Mouse (Mus musculus): ENCODE results near the gene Megf8. TPM values are rescaled to one million over a fixed set of nuclear protein-coding genes. Genes with fewer than 3 reads are reported as not detected.

Gene Megf8
- polyA plus RNA-seq, 1 experiment from 2014 or later = 14.7 TPM

- peaks cover 2% of the 10 kb centered on the region; the same call in 1 of the 2 replicates for H3K36me3 ChIP-seq (ENCODE audit: control insufficient read depth, insufficient read depth, low read length)
- no peak for ATAC-seq (ENCODE audit: insufficient read depth, low FRiP score, low TSS enrichment)
- WGBS = 87% methylated on average over 9 of the region's 9 CpGs
Observed at GRCm38 (mm10) chr7:25384818-25385217, 67.9 kb downstream of the Megf8 start.

GRCm38 (mm10) chr7:25385259-25385658 lies 68.3 kb downstream of the Megf8 start:
- no peak overlapping the region for H3K4me3 ChIP-seq (ENCODE audit: low read depth, low read length)
- no peak overlapping the region for H3K27ac ChIP-seq (ENCODE audit: low read depth, low read length)
- ATAC-seq (ENCODE audit: insufficient read depth, low FRiP score, low TSS enrichment) = no peak
- H3K36me3 ChIP-seq (ENCODE audit: control insufficient read depth, insufficient read depth, low read length) = peaks cover 2% of the 10 kb centered on the region; the same call in 1 of the 2 replicates
- H3K4me2 ChIP-seq (ENCODE audit: low read depth) = no peak overlapping the region
- no peak for DNase-seq (ENCODE audit: low spot score)
- WGBS = 93% methylated on average over 12 of the region's 12 CpGs
- H3K27me3 ChIP-seq (ENCODE audit: control insufficient read depth, insufficient read depth, low read length) = no peaks in the 10 kb centered on the region
- no peak overlapping the region for H3K9ac ChIP-seq (ENCODE audit: low read length)
- H3K4me1 ChIP-seq (ENCODE audit: control insufficient read depth, insufficient read depth, low read length) = no peaks in the 10 kb centered on the region
- no peaks in the 10 kb centered on the region for H3K9me3 ChIP-seq (ENCODE audit: control insufficient read depth, low read length)

More at GRCm38 (mm10) chr7:25384818-25385217, 67.9 kb downstream of the Megf8 start:
- Histone ChIP-seq H3K4me2 (ENCODE audit: low read depth) (no peak overlapping the region), H3K27ac (ENCODE audit: low read depth, low read length) (no peak overlapping the region), H3K4me3 (ENCODE audit: low read depth, low read length) (no peak overlapping the region), H3K4me1 (ENCODE audit: control insufficient read depth, insufficient read depth, low read length) (0 out of 2 replicates have a peak, but pooled peaks cover 1% of the 10 kb centered on the region), H3K9me3 (ENCODE audit: control insufficient read depth, low read length) (no peaks in the 10 kb centered on the region), H3K9ac (ENCODE audit: low read length) (no peak overlapping the region), H3K27me3 (ENCODE audit: control insufficient read depth, insufficient read depth, low read length) (no peaks in the 10 kb centered on the region)
- DNase-seq (ENCODE audit: low spot score) = no peak

- WGBS = 93% methylated on average over 12 of the region's 12 CpGs
- Histone ChIP-seq H3K4me2 (ENCODE audit: low read depth) (no peak overlapping the region), H3K4me1 (ENCODE audit: control insufficient read depth, insufficient read depth, low read length) (no peaks in the 10 kb centered on the region), H3K36me3 (ENCODE audit: control insufficient read depth, insufficient read depth, low read length) (peaks cover 2% of the 10 kb centered on the region; the same call in 1 of the 2 replicates), H3K27ac (ENCODE audit: low read depth, low read length) (no peak overlapping the region), H3K4me3 (ENCODE audit: low read depth, low read length) (no peak overlapping the region), H3K9ac (ENCODE audit: low read length) (no peak overlapping the region), H3K27me3 (ENCODE audit: control insufficient read depth, insufficient read depth, low read length) (no peaks in the 10 kb centered on the region), H3K9me3 (ENCODE audit: control insufficient read depth, low read length) (no peaks in the 10 kb centered on the region)
- DNase-seq (ENCODE audit: low spot score) = no peak
- no peak for ATAC-seq (ENCODE audit: insufficient read depth, low FRiP score, low TSS enrichment)
Observed at GRCm38 (mm10) chr7:25385850-25386555, 69.0 kb downstream of the Megf8 start.

GRCm38 (mm10) chr7:25387811-25388440 lies 71.0 kb downstream of the Megf8 start:
- Histone ChIP-seq H3K9me3 (ENCODE audit: control insufficient read depth, low read length) (no peaks in the 10 kb centered on the region), H3K4me3 (ENCODE audit: low read depth, low read length) (no peak overlapping the region), H3K36me3 (ENCODE audit: control insufficient read depth, insufficient read depth, low read length) (peaks cover 2% of the 10 kb centered on the region; the same call in 1 of the 2 replicates), H3K27ac (ENCODE audit: low read depth, low read length) (no peak overlapping the region), H3K4me2 (ENCODE audit: low read depth) (no peak overlapping the region), H3K9ac (ENCODE audit: low read length) (no peak overlapping the region), H3K4me1 (ENCODE audit: control insufficient read depth, insufficient read depth, low read length) (no peaks in the 10 kb centered on the region), H3K27me3 (ENCODE audit: control insufficient read depth, insufficient read depth, low read length) (no peaks in the 10 kb centered on the region)
- 94% methylated on average over 18 of the region's 18 CpGs for WGBS
- DNase-seq (ENCODE audit: low spot score) = no peak
- ATAC-seq (ENCODE audit: insufficient read depth, low FRiP score, low TSS enrichment) = no peak

GRCm38 (mm10) chr7:25388916-25389315 lies 72.0 kb downstream of the Megf8 start:
- Histone ChIP-seq H3K9ac (ENCODE audit: low read length) (no peak overlapping the region), H3K4me3 (ENCODE audit: low read depth, low read length) (no peak overlapping the region), H3K4me2 (ENCODE audit: low read depth) (no peak overlapping the region), H3K36me3 (ENCODE audit: control insufficient read depth, insufficient read depth, low read length) (peaks cover 2% of the 10 kb centered on the region; the same call in 1 of the 2 replicates), H3K4me1 (ENCODE audit: control insufficient read depth, insufficient read depth, low read length) (peaks cover under 1% of the 10 kb centered on the region; the same call in 1 of the 2 replicates), H3K9me3 (ENCODE audit: control insufficient read depth, low read length) (no peaks in the 10 kb centered on the region), H3K27me3 (ENCODE audit: control insufficient read depth, insufficient read depth, low read length) (no peaks in the 10 kb centered on the region), H3K27ac (ENCODE audit: low read depth, low read length) (no peak overlapping the region)
- 85% methylated on average over 7 of the region's 7 CpGs for WGBS
- DNase-seq (ENCODE audit: low spot score) = no peak
- no peak for ATAC-seq (ENCODE audit: insufficient read depth, low FRiP score, low TSS enrichment)

GRCm38 (mm10) chr7:25390054-25390770 lies 73.2 kb downstream of the Megf8 start:
- DNase-seq (ENCODE audit: low spot score) = no peak
- ATAC-seq (ENCODE audit: insufficient read depth, low FRiP score, low TSS enrichment) = no peak
- Histone ChIP-seq H3K9ac (ENCODE audit: low read length) (no peak overlapping the region), H3K36me3 (ENCODE audit: control insufficient read depth, insufficient read depth, low read length) (peaks cover 2% of the 10 kb centered on the region; the same call in 1 of the 2 replicates), H3K27me3 (ENCODE audit: control insufficient read depth, insufficient read depth, low read length) (no peaks in the 10 kb centered on the region), H3K4me3 (ENCODE audit: low read depth, low read length) (no peak overlapping the region), H3K4me1 (ENCODE audit: control insufficient read depth, insufficient read depth, low read length) (peaks cover 10% of the 10 kb centered on the region), H3K9me3 (ENCODE audit: control insufficient read depth, low read length) (no peaks in the 10 kb centered on the region), H3K27ac (ENCODE audit: low read depth, low read length) (no peak overlapping the region), H3K4me2 (ENCODE audit: low read depth) (no peak overlapping the region)
- whole genome bisulfite sequencing = 49% methylated on average over 8 of the region's 8 CpGs

- Histone ChIP-seq H3K27me3 (ENCODE audit: control insufficient read depth, insufficient read depth, low read length) (no peaks in the 10 kb centered on the region), H3K4me3 (ENCODE audit: low read depth, low read length) (no peak overlapping the region), H3K9me3 (ENCODE audit: control insufficient read depth, low read length) (no peaks in the 10 kb centered on the region), H3K4me1 (ENCODE audit: control insufficient read depth, insufficient read depth, low read length) (peaks cover 10% of the 10 kb centered on the region), H3K4me2 (ENCODE audit: low read depth) (no peak overlapping the region), H3K36me3 (ENCODE audit: control insufficient read depth, insufficient read depth, low read length) (peaks cover 2% of the 10 kb centered on the region; the same call in 1 of the 2 replicates), H3K27ac (ENCODE audit: low read depth, low read length) (no peak overlapping the region), H3K9ac (ENCODE audit: low read length) (no peak overlapping the region)
- DNase-seq (ENCODE audit: low spot score) (no peak), ATAC-seq (ENCODE audit: insufficient read depth, low FRiP score, low TSS enrichment) (no peak)
- WGBS = 54% methylated on average over 2 of the region's 2 CpGs
Observed at GRCm38 (mm10) chr7:25390986-25391385, 74.0 kb downstream of the Megf8 start.

GRCm38 (mm10) chr7:25391856-25392453 lies 75.0 kb downstream of the Megf8 start:
- Histone ChIP-seq H3K4me2 (ENCODE audit: low read depth) (no peak overlapping the region), H3K4me1 (ENCODE audit: control insufficient read depth, insufficient read depth, low read length) (peaks cover 10% of the 10 kb centered on the region), H3K9me3 (ENCODE audit: control insufficient read depth, low read length) (no peaks in the 10 kb centered on the region), H3K27ac (ENCODE audit: low read depth, low read length) (no peak overlapping the region), H3K27me3 (ENCODE audit: control insufficient read depth, insufficient read depth, low read length) (no peaks in the 10 kb centered on the region), H3K4me3 (ENCODE audit: low read depth, low read length) (no peak overlapping the region), H3K9ac (ENCODE audit: low read length) (no peak overlapping the region), H3K36me3 (ENCODE audit: control insufficient read depth, insufficient read depth, low read length) (peaks cover 2% of the 10 kb centered on the region; the same call in 1 of the 2 replicates)
- ATAC-seq (ENCODE audit: insufficient read depth, low FRiP score, low TSS enrichment) (no peak), DNase-seq (ENCODE audit: low spot score) (no peak)
- 81% methylated on average over 2 of the region's 2 CpGs for WGBS
